Mouse (Mus musculus) small intestine, adult 2 months (tissue): Measurements from ENCODE around the gene Oas1a.

Experiments
- CTCF ChIP-seq: fragments of 200-500 bp; IDR thresholded peaks from 2 replicates; pipeline ENCODE4 v1.5.1; 2012; ENCODE audit warnings: low read depth, mild to moderate bottlenecking, control low read depth, inconsistent platforms, low read length, moderate library complexity, mixed read lengths; ENCODE audit not compliant: insufficient replicate concordance, insufficient read length; ENCODE audit errors: extremely low read depth
- POLR2A ChIP-seq: fragments of 200-500 bp; IDR thresholded peaks from 2 replicates; pipeline ENCODE4 v1.6.1; 2012; ENCODE audit warnings: low read depth, mild to moderate bottlenecking, control low read depth, inconsistent platforms, low read length, moderate library complexity

GRCm38 (mm10) chr5:120900666-120901065, 6.7 kb downstream of the Oas1a start:
- TF ChIP-seq POLR2A (no peak), CTCF (no peak)
